Mouse (Mus musculus): ENCODE data around the gene Zswim8. TPM values are rescaled to one million over a fixed set of nuclear protein-coding genes. Genes with fewer than 3 reads are reported as not detected.

Zswim8 gene
- total RNA-seq, 2 experiments from 2014 or later = 129 to 136 TPM

- DNase-seq (ENCODE audit: low spot score in 2 of 2) = no peak
These were observed 60.6 kb downstream of the Zswim8 start for GRCm38 (mm10) chr14:20767936-20768335.

DNA sequence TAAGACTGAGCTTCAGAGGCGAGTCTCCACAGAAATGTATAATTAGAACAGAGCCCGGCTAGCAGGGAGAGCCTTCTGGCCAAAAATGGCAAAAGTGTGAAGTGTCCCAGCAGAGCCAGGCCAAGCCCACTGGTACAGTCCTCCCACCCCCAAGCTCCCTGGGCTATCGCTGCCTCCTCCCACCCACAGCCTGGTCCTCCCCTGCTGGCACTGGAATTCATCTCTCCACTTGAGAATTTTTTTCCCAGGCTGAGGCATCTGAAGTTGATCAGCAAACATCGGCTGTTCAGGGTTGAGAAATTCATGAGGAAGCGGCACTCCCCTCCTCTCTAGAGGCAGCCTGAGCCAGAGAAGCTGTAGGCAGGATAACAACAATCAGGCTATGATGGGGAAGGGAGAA lies 61.2 kb downstream of the Zswim8 start:
- no peak for DNase-seq (ENCODE audit: low spot score in 2 of 2)

DNA sequence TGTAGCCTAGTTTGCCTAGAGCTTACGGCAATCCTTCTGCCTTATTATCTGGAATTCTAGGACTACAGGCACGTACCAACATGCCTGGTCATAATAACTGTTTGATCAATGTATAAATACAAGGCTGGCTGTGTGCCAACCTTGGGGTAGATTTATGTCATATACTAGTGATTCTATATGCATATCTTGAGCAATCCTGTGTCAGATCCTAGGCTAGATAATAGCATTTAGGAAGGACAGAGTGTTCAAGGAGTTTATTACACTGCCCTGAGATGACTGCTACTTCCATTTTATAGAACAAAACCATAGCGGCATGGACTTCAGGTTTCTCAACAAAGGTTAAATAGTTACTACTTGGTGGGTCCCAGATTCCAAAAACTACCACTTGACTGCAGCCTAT lies 64.6 kb downstream of the Zswim8 start:
- DNase-seq (ENCODE audit: low spot score in 2 of 2) = no peak

DNA sequence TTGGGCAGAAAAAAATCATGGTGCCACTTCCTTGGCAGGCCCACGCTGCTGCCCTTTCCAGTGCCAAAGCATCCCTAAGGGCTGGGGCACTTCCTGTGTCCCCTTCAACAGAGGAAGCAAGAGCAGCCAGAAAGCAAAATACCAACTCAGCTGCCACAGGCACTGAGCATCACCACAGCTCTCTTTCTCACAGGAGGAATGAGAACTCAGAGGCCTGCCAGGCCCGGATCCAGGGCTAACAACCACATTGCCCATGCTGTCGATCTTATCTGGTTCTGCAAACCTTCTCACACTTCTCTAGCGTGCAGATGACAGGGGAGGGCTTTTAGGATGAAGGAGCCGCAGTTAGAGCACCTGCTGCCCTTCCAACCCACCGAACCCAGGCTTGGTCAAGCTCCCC lies 65.5 kb downstream of the Zswim8 start:
- no peak for DNase-seq (ENCODE audit: low spot score in 2 of 2)

Small RNAs within 50 kb of the gene (microRNA-seq; reads per million reads assigned to microRNA genes)
- 0.61 to 1.4 reads per million in 2 experiments for gene Mir6946 (ENCODE audit: borderline number of aligned reads in 2 of 2)

Other genes starting within 250 kb of the Zswim8 start
- gene Anxa7, start 227.4 kb upstream of the Zswim8 start, total RNA-seq (2021) = 100 to 1,000 TPM; 101 to 116 TPM
- gene Mss51, start 210.7 kb upstream of the Zswim8 start, total RNA-seq (2021) = under 1 TPM; 0.60 to 0.70 TPM
- gene Ppp3cb, start 161.0 kb upstream of the Zswim8 start, total RNA-seq (2021) = 10 to 100 TPM; 60.5 to 61.1 TPM
- gene Usp54, start 66.5 kb upstream of the Zswim8 start, total RNA-seq (2021) = 10 to 100 TPM; 11.2 to 14.5 TPM
- 1 to 10 TPM in 1 of 2 experiments, not detected in 1; 1.8 TPM for gene Myoz1, start 51.0 kb upstream of the Zswim8 start, total RNA-seq (2021)
- under 1 TPM; 0.20 to 0.67 TPM for gene Synpo2l, start 39.2 kb upstream of the Zswim8 start, total RNA-seq (2021)
- 100 to 1,000 TPM; 120 to 132 TPM for gene Sec24c, start 33.2 kb upstream of the Zswim8 start, total RNA-seq (2021)
- 10 to 100 TPM; 12.2 to 16.8 TPM for gene Fut11, start 12.6 kb upstream of the Zswim8 start, total RNA-seq (2021)
- gene Chchd1, start 4.5 kb upstream of the Zswim8 start, total RNA-seq (2021) = 10 to 100 TPM; 80.8 to 90.3 TPM
- gene Ndst2, start 27.0 kb downstream of the Zswim8 start, total RNA-seq (2021) = 10 to 100 TPM; 21.6 to 26.1 TPM
- gene Camk2g, start 86.5 kb downstream of the Zswim8 start, total RNA-seq (2021) = 10 to 100 TPM; 38.2 to 51.8 TPM
- 10 to 100 TPM; 20.9 to 29.8 TPM for gene Plau, start 129.1 kb downstream of the Zswim8 start, total RNA-seq (2021)
- 100 to 1,000 TPM in 1 of 2 experiments, 10 to 100 TPM in 1; 83.0 to 123 TPM for gene Vcl, start 221.8 kb downstream of the Zswim8 start, total RNA-seq (2021)

All from adrenal gland, adult 18-20 months (tissue).